Mouse (Mus musculus): Measurements from ENCODE around the gene 1700025G04Rik. TPM values are rescaled to one million over a fixed set of nuclear protein-coding genes. Genes with fewer than 3 reads are reported as not detected.

Gene 1700025G04Rik
- total RNA-seq, 2 experiments from 2014 or later, result 21.8 to 26.0 TPM

GRCm38 (mm10) chr1:152077171-152077715, 12.7 kb downstream of the 1700025G04Rik start:
- no peak for ATAC-seq (replicated peaks; ENCODE audit: poor library complexity, severe bottlenecking)

- ATAC-seq (replicated peaks; ENCODE audit: poor library complexity, severe bottlenecking), result no peak
Observed at GRCm38 (mm10) chr1:152076222-152076845, 13.6 kb downstream of the 1700025G04Rik start.

- ATAC-seq (replicated peaks; ENCODE audit: poor library complexity, severe bottlenecking), result no peak
Observed at GRCm38 (mm10) chr1:152075725-152076124, 14.2 kb downstream of the 1700025G04Rik start.

- ATAC-seq (replicated peaks; ENCODE audit: poor library complexity, severe bottlenecking), result no peak
Observed at GRCm38 (mm10) chr1:152070441-152070840, 19.5 kb downstream of the 1700025G04Rik start.

- no peak for ATAC-seq (replicated peaks; ENCODE audit: poor library complexity, severe bottlenecking)
Observed at GRCm38 (mm10) chr1:152069745-152070144, 20.2 kb downstream of the 1700025G04Rik start.

- no peak for ATAC-seq (replicated peaks; ENCODE audit: poor library complexity, severe bottlenecking)
Observed at GRCm38 (mm10) chr1:152067919-152068318, 22.0 kb downstream of the 1700025G04Rik start.

GRCm38 (mm10) chr1:152065527-152065926, 24.4 kb downstream of the 1700025G04Rik start:
- no peak for ATAC-seq (replicated peaks; ENCODE audit: poor library complexity, severe bottlenecking)

GRCm38 (mm10) chr1:152063357-152064145, 26.4 kb downstream of the 1700025G04Rik start:
- no peak for ATAC-seq (replicated peaks; ENCODE audit: poor library complexity, severe bottlenecking)

GRCm38 (mm10) chr1:152061745-152062144, 28.2 kb downstream of the 1700025G04Rik start:
- ATAC-seq (replicated peaks; ENCODE audit: poor library complexity, severe bottlenecking), result no peak

GRCm38 (mm10) chr1:152060265-152060664, 29.7 kb downstream of the 1700025G04Rik start:
- no peak for ATAC-seq (replicated peaks; ENCODE audit: poor library complexity, severe bottlenecking)

GRCm38 (mm10) chr1:152058776-152059175, 31.1 kb downstream of the 1700025G04Rik start:
- ATAC-seq (replicated peaks; ENCODE audit: poor library complexity, severe bottlenecking), result peak; percentile 61

- ATAC-seq (replicated peaks; ENCODE audit: poor library complexity, severe bottlenecking), result no peak
Observed at GRCm38 (mm10) chr1:152053112-152053511, 36.8 kb downstream of the 1700025G04Rik start.

- ATAC-seq (replicated peaks; ENCODE audit: poor library complexity, severe bottlenecking), result no peak
Observed at GRCm38 (mm10) chr1:152051858-152052257, 38.1 kb downstream of the 1700025G04Rik start.

- ATAC-seq (replicated peaks; ENCODE audit: poor library complexity, severe bottlenecking), result no peak
Observed at GRCm38 (mm10) chr1:152050037-152050436, 39.9 kb downstream of the 1700025G04Rik start.

- no peak for ATAC-seq (replicated peaks; ENCODE audit: poor library complexity, severe bottlenecking)
Observed at GRCm38 (mm10) chr1:152048291-152048690, 41.6 kb downstream of the 1700025G04Rik start.

- no peak for ATAC-seq (replicated peaks; ENCODE audit: poor library complexity, severe bottlenecking)
Observed at GRCm38 (mm10) chr1:152047416-152047815, 42.5 kb downstream of the 1700025G04Rik start.

GRCm38 (mm10) chr1:152043453-152043852, 46.5 kb downstream of the 1700025G04Rik start:
- ATAC-seq (replicated peaks; ENCODE audit: poor library complexity, severe bottlenecking), result peak; percentile 79

GRCm38 (mm10) chr1:152042409-152042808, 47.5 kb downstream of the 1700025G04Rik start:
- no peak for ATAC-seq (replicated peaks; ENCODE audit: poor library complexity, severe bottlenecking)

GRCm38 (mm10) chr1:152041005-152041404, 48.9 kb downstream of the 1700025G04Rik start:
- ATAC-seq (replicated peaks; ENCODE audit: poor library complexity, severe bottlenecking), result no peak

- no peak for ATAC-seq (replicated peaks; ENCODE audit: poor library complexity, severe bottlenecking)
Observed at GRCm38 (mm10) chr1:152040053-152040452, 49.9 kb downstream of the 1700025G04Rik start.

GRCm38 (mm10) chr1:152039588-152039987, 50.3 kb downstream of the 1700025G04Rik start:
- ATAC-seq (replicated peaks; ENCODE audit: poor library complexity, severe bottlenecking), result no peak

All from granulocyte monocyte progenitor cell, adult 5-6 weeks (primary cell).